Mouse (Mus musculus): ENCODE data around the gene Pde4b.

DNA sequence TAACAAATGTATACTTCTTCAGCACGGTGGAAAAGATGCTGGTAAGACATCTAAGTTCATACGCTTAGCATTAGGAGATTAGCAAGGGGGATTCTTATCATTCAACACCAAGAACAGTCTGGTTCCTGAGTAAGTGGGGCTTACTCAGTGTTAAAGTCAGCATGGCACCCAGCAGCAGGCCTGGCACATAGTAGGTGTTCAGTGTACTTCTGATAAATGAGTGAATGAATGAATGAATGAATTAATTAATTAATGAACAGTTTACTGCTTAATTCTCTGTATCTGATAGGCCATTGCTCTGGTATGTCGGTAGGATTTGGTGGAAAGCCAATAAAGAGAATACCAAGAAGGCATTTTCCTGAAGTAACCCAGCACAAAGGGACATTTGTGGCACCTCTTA, 476.9 kb downstream of the Pde4b start:
- TF ChIP-seq EP300 (IDR thresholded peaks at IDR 0.05; ENCODE audit: insufficient read depth, low read depth, low read length): no peak
- no peak for TF ChIP-seq CTCF (IDR thresholded peaks at IDR 0.05; ENCODE audit: low read depth, low read length)
- TF ChIP-seq POLR2A (IDR thresholded peaks at IDR 0.05; ENCODE audit: insufficient read depth, low read length): no peak

All from ES-Bruce4 (cell line).